Mouse (Mus musculus) midbrain, embryonic 14.5 days (tissue): ENCODE measurements around the gene Gm20538. TPM values are rescaled to one million over a fixed set of nuclear protein-coding genes. Genes with fewer than 3 reads are reported as not detected.

Experiments
- ATAC-seq: fragments of 200-750 bp; cut with Nextera tagmentation; 2 replicates; pipeline ENCODE4 v1.8.0; 2017; ENCODE audit warnings: moderate number of reproducible peaks, moderate library complexity; ENCODE audit not compliant: low FRiP score, low TSS enrichment
- DNase-seq: peaks from one replicate; pipeline ENCODE4 v3.0.0-alpha.2; 2015
- H3K27ac ChIP-seq: fragments of 300-500 bp; sonication (generic); replicated peaks from 2 replicates; pipeline ENCODE4 v1.5.1; 2014; ENCODE audit warnings: mild to moderate bottlenecking, low read depth, low read length, moderate library complexity
- H3K27me3 ChIP-seq: fragments of 300-500 bp; sonication (generic); 2 replicates; pipeline ENCODE4 v1.6.1; 2014; ENCODE audit warnings: low read length, control low read depth, mixed read lengths; ENCODE audit not compliant: control insufficient read depth, insufficient read depth
- H3K36me3 ChIP-seq: fragments of 300-500 bp; sonication (generic); 2 replicates; pipeline ENCODE4 v1.6.1; 2014; ENCODE audit warnings: low read length, control low read depth; ENCODE audit not compliant: control insufficient read depth, insufficient read depth
- H3K4me1 ChIP-seq: fragments of 300-500 bp; sonication (generic); 2 replicates; pipeline ENCODE4 v1.6.1; 2014; ENCODE audit warnings: mild to moderate bottlenecking, antibody characterized with exemption, low read length, control low read depth; ENCODE audit not compliant: control insufficient read depth, insufficient read depth
- H3K4me2 ChIP-seq: fragments of 300-500 bp; sonication (generic); 2 replicates; pipeline ENCODE4 v1.6.1; 2014; ENCODE audit warnings: mild to moderate bottlenecking, low read length, moderate library complexity
- H3K4me3 ChIP-seq: fragments of 300-500 bp; sonication (generic); replicated peaks from 2 replicates; pipeline ENCODE4 v1.5.1; 2014; ENCODE audit warnings: low read depth, low read length
- H3K9ac ChIP-seq: fragments of 300-500 bp; sonication (generic); replicated peaks from 2 replicates; pipeline ENCODE4 v1.6.1; 2014; ENCODE audit warnings: mild to moderate bottlenecking, low read length, moderate library complexity
- H3K9me3 ChIP-seq: fragments of 300-500 bp; sonication (generic); 2 replicates; pipeline ENCODE4 v1.6.1; 2016; ENCODE audit warnings: low read length, control low read depth, mixed read lengths; ENCODE audit not compliant: control insufficient read depth
- WGBS: fragments of 180-500 bp; shearing (Covaris S2); extraction: QIAGEN DNeasy Blood & Tissue Kit; methylation state at CpG from one replicate; pipeline ENCODE4 v1.1.7; 2014; 5-methylcytosine and 5-hydroxymethylcytosine counted together
- polyA plus RNA-seq: library from polyadenylated mRNA; unstranded; fragments of >200 nt; fragmentation: Nextera tagmentation; extraction: Ambion mirVana; gene quantifications from 2 replicates; pipeline ENCODE4 v1.2.1, GENCODE M21; 2014

The Gm20538 gene
- polyA plus RNA-seq, 1 experiment from 2014 or later = not detected

DNA sequence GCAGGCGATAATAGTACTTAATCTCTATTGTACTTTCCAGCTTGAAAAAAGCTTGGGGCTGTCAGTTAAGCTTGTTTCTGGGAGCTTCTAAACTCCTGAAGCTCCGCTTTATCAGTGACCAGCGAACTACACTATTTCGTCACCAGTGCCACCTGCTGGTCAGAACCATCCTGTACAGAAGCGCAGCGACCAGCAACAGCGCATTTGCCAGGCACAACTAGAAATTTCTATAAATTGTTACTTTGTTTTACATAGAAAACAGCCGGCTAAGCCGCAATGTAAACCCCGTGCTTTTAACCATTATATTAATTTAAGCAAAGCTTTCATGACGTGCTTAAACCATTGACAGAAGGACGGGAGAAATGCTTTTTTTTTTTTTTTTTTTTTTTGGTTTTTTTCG, 7.9 kb downstream of the Gm20538 start:
- no peak; the same call in 1 of the 2 replicates for ATAC-seq
- H3K4me1 ChIP-seq = peaks cover 6% of the 10 kb centered on the region; the same call in 1 of the 2 replicates
- 0 out of 2 replicates have a peak, but pooled peaks cover 4% of the 10 kb centered on the region for H3K9me3 ChIP-seq
- peaks cover 20% of the 10 kb centered on the region for H3K36me3 ChIP-seq
- no peak overlapping the region for H3K27ac ChIP-seq
- H3K4me3 ChIP-seq = peak overlapping the region; percentile 40; the same call in 1 of the 2 replicates
- peaks cover 27% of the 10 kb centered on the region for H3K27me3 ChIP-seq
- peak overlapping the region; percentile 61 for H3K4me2 ChIP-seq
- 2% methylated on average over 13 of the region's 13 CpGs for WGBS
- DNase-seq = peak; percentile 93
- H3K9ac ChIP-seq = no peak overlapping the region

- Histone ChIP-seq H3K9me3 (0 out of 2 replicates have a peak, but pooled peaks cover 4% of the 10 kb centered on the region), H3K36me3 (peaks cover 16% of the 10 kb centered on the region), H3K9ac (no peak overlapping the region), H3K4me2 (no peak overlapping the region), H3K27ac (no peak overlapping the region), H3K4me3 (no peak overlapping the region), H3K27me3 (peaks cover 27% of the 10 kb centered on the region), H3K4me1 (peaks cover 6% of the 10 kb centered on the region; the same call in 1 of the 2 replicates)
- 59% methylated on average over 10 of the region's 10 CpGs for WGBS
- DNase-seq (no peak), ATAC-seq (no peak)
Observed at GRCm38 (mm10) chr19:44544372-44544771, 8.3 kb downstream of the Gm20538 start.

DNA sequence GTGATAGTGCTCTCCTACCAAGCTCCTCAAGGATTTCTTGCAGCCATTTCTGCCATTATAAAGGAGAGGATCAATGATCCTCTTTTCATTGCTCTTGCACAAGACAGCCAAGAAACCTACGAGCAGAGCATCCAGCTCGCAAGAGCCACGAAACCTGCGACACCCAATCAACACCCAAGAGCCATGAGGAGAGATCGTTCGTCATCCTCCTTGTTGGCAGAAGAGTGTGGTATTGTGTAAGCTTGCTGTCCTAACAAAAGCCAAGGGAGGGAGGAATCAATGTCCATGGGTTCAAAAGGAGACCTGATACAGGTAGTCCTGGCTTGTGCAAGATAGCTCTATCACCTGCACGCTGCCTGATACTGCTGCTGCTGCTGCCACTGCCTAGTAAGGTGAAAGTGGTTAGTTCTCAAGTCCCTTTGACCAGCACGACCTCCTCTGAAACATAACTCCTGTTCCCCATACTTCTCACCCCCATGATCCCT, 9.9 kb downstream of the Gm20538 start:
- no peak overlapping the region for H3K4me3 ChIP-seq
- H3K27me3 ChIP-seq = peaks cover 27% of the 10 kb centered on the region
- H3K27ac ChIP-seq = no peak overlapping the region
- 0 out of 2 replicates have a peak, but pooled peaks cover 4% of the 10 kb centered on the region for H3K9me3 ChIP-seq
- no peak overlapping the region for H3K4me2 ChIP-seq
- no peak for DNase-seq
- H3K36me3 ChIP-seq = 0 out of 2 replicates have a peak, but pooled peaks cover under 1% of the 10 kb centered on the region
- 90% methylated on average over 8 of the region's 8 CpGs for WGBS
- H3K4me1 ChIP-seq = peaks cover 6% of the 10 kb centered on the region; the same call in 1 of the 2 replicates
- H3K9ac ChIP-seq = no peak overlapping the region
- no peak for ATAC-seq

DNA sequence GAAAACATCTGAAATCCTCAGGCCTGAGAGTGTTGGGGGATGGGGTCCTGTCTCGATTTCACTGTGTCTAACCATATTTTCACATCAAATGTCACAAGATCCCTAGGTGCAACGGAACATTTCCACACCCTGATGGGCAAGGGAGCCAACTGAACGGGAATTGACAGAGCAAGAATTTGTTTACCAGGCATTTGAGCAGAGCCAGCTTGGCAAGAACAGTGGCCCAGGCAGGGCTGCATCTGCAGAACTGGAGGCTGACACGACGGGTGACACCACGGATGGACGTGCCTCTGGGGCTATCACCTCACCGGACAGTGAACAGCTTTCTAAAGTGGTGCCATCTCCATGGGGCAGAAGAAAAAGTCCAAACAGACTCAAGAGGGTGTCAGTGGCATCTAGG, 15.2 kb downstream of the Gm20538 start:
- ATAC-seq = no peak
- H3K9ac ChIP-seq = no peak overlapping the region

DNA sequence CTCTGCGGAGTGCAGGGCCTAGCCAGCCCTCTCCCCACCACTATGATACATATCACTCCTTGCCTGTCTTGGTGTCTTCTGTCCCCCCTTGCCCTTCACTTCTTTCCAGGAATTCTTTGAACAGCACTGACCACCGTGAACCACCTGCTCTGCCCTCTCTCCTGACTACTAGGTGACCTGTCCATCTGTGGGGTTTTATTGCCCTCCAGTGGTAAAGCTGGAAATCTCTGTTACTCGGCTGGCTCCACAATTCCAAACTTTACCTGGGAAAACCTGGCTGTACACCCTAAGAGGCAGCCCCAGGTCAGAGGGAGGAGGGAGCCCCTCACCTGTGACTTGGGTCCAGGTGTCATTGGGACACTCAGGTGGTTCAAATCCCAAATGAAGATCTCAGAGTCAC, 17.3 kb downstream of the Gm20538 start:
- Histone ChIP-seq H3K36me3 (no peaks in the 10 kb centered on the region), H3K9ac (no peak overlapping the region), H3K27ac (no peak overlapping the region), H3K4me1 (no peaks in the 10 kb centered on the region), H3K9me3 (no peaks in the 10 kb centered on the region), H3K4me2 (no peak overlapping the region), H3K27me3 (peaks cover 24% of the 10 kb centered on the region), H3K4me3 (no peak overlapping the region)
- WGBS = 38% methylated on average over 3 of the region's 3 CpGs
- peak; percentile 62 for DNase-seq
- no peak for ATAC-seq

More for the DNA sequence above, 15.2 kb downstream of the Gm20538 start:
- no peaks in the 10 kb centered on the region for H3K36me3 ChIP-seq
- H3K9me3 ChIP-seq = 0 out of 2 replicates have a peak, but pooled peaks cover 4% of the 10 kb centered on the region
- H3K4me2 ChIP-seq = no peak overlapping the region
- H3K27ac ChIP-seq = no peak overlapping the region
- H3K4me1 ChIP-seq = no peaks in the 10 kb centered on the region
- no peak overlapping the region for H3K4me3 ChIP-seq
- DNase-seq = no peak
- peaks cover 10% of the 10 kb centered on the region for H3K27me3 ChIP-seq
- 85% methylated on average over 8 of the region's 8 CpGs for WGBS

GRCm38 (mm10) chr19:44530018-44530417, 22.6 kb downstream of the Gm20538 start:
- no peak overlapping the region for H3K4me3 ChIP-seq
- no peak overlapping the region for H3K9ac ChIP-seq
- 82% methylated on average over 6 of the region's 6 CpGs for WGBS
- no peaks in the 10 kb centered on the region for H3K4me1 ChIP-seq
- H3K27me3 ChIP-seq = peaks cover 52% of the 10 kb centered on the region
- DNase-seq (no peak), ATAC-seq (no peak)
- H3K4me2 ChIP-seq = no peak overlapping the region
- H3K9me3 ChIP-seq = no peaks in the 10 kb centered on the region
- no peak overlapping the region for H3K27ac ChIP-seq
- H3K36me3 ChIP-seq = no peaks in the 10 kb centered on the region

GRCm38 (mm10) chr19:44525551-44526205, 27.0 kb downstream of the Gm20538 start:
- no peaks in the 10 kb centered on the region for H3K4me1 ChIP-seq
- DNase-seq = no peak
- 93% methylated on average over 9 of the region's 9 CpGs for WGBS
- no peak overlapping the region for H3K27ac ChIP-seq
- no peak overlapping the region for H3K4me3 ChIP-seq
- no peak overlapping the region for H3K9ac ChIP-seq
- H3K27me3 ChIP-seq = peaks cover 67% of the 10 kb centered on the region
- H3K36me3 ChIP-seq = no peaks in the 10 kb centered on the region
- no peak overlapping the region for H3K4me2 ChIP-seq
- no peaks in the 10 kb centered on the region for H3K9me3 ChIP-seq
- ATAC-seq = no peak

DNA sequence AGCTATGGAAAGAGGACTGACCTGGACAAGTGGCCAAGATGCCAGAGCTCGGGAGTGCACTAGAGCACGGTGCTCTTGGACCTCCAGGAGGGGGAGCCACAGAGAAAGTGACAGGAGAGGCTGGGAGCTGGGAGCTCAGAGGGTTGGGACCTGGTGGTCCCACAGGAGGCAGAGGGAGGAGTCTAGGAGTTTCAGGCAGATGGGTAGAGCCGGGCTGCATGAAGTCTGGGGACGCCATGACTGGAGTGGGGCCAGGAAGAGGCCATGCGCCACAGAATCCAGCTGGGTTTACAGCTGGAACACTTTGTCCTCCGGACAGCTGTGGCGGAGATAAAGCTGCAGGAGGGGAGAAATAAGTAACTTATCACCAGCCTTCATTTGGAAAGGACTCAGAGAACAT, 33.5 kb downstream of the Gm20538 start:
- no peak for DNase-seq
- WGBS = 28% methylated on average over 7 of the region's 7 CpGs
- no peak overlapping the region for H3K4me2 ChIP-seq
- peaks cover 89% of the 10 kb centered on the region for H3K27me3 ChIP-seq
- no peak overlapping the region for H3K27ac ChIP-seq
- no peaks in the 10 kb centered on the region for H3K9me3 ChIP-seq
- no peak overlapping the region for H3K9ac ChIP-seq
- H3K4me3 ChIP-seq = no peak overlapping the region
- 0 out of 2 replicates have a peak, but pooled peaks cover 8% of the 10 kb centered on the region for H3K4me1 ChIP-seq
- H3K36me3 ChIP-seq = no peaks in the 10 kb centered on the region
- no peak for ATAC-seq
